Mouse (Mus musculus): ENCODE measurements around the gene Pik3r5.

The Pik3r5 gene

GRCm38 (mm10) chr11:68401428-68401827 lies 30.5 kb upstream of the Pik3r5 start:
- DNase-seq = no peak

DNA sequence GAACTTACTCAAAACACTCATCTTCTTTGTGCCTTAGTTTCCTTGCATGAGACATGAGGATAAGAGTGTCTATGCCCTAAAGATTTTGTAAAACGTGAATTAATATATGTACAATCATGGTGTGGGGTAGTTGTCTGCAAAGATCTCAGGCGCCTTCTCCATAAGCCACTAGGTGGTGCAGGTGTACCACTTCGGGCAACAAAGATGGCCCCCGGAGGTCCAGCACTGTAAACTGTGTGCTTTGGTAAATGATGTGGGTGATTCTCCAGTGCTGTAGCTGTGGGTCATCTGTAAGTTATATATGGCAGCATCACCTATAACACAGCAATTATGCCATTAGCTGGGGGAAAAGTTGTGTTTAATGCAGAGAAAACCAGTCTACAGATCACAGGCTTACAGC lies 27.7 kb upstream of the Pik3r5 start:
- peak in 1 of 2 experiments; percentile 46 for DNase-seq

GRCm38 (mm10) chr11:68405576-68405975 lies 26.3 kb upstream of the Pik3r5 start:
- DNase-seq = no peak

GRCm38 (mm10) chr11:68407266-68407926 lies 24.5 kb upstream of the Pik3r5 start:
- no peak for DNase-seq

GRCm38 (mm10) chr11:68408127-68408526 lies 23.8 kb upstream of the Pik3r5 start:
- DNase-seq = peak; percentile 75 to 87

DNA sequence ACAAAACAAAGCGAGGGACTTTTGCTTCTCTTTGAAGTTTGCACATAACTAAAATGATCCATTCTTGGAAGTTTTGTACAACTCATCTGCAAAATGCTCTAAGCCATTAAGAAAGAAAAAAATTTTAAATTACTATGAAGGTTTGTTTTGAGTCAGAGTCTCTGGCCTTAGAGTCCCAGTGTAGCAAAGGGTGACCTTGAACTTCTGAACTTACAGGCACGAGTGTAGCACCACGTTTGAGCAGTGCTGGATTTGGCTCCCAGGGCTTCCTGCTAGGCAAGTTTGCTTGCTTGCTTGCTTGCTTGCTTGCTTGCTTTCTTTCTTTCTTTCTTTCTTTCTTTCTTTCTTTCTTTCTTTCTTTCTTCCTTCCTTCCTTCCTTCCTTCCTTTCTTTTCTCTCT lies 14.9 kb upstream of the Pik3r5 start:
- no peak for DNase-seq

GRCm38 (mm10) chr11:68417831-68418230 lies 14.1 kb upstream of the Pik3r5 start:
- DNase-seq = peak in 1 of 2 experiments; percentile 36

DNA sequence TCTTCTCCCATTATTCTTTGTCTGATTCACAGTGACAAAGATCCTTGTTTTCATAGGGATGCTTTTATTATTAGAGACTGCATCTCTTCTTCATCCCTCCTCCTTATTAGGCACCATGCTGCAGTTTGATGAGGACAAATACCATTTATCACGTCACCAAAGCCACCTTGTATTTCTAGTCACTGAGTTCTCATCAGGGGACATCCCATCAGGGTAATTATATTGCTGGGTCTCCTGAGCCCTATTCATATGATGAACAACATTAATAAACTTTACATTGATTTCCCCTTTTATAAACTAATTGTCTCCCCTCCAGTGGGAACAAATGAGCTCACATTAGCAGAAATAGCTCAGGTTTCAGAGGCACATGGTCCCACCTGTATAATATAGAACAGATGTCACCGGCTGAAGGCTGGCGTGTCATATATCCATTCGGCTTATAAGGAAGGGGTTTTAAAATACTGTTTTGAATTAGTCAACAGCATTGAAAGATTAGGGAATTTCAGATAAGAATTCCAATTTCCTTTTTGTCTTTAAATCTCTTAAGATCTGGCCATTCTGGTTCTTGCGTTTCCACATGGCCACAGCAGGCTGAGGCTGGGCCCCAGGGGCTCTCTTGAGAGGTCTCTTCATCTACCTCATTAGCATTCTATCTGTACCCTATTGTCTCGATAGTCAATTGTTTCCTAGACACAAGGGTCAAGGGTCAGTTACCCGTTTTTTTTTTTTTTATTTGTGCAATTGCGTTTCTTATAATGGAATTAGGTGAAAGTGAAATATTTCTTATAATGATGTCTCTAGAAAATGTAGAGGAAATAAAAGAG lies 6.2 kb upstream of the Pik3r5 start:
- DNase-seq = no peak

DNA sequence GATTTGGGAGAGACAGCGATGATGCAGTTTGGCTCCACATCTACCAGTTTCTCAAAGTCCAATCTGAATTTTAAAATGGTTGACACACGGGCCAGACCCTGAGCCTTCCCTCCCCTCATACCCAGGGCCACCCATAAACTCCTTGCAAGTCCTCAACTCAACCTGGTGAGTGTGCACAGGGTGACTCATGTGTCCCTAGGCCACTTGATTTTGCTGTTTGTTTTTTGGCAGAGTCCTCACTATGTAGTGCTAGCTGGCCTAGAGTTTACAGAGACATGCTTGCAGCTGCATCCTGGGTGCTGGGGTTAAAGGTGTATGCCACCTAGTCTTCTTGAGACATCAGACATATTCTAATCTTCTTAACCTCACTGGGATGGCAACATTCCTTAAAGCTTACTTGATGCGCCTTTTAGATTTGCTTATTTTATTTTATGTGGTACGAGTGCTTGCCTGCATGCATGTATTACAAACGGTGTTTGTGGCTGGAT lies 4.8 kb upstream of the Pik3r5 start:
- DNase-seq = no peak

- no peak for DNase-seq
These were observed 1.3 kb upstream of the Pik3r5 start for GRCm38 (mm10) chr11:68430662-68431061.

- DNase-seq = no peak
These were observed 570 bp downstream of the Pik3r5 start for GRCm38 (mm10) chr11:68432361-68433021.

DNA sequence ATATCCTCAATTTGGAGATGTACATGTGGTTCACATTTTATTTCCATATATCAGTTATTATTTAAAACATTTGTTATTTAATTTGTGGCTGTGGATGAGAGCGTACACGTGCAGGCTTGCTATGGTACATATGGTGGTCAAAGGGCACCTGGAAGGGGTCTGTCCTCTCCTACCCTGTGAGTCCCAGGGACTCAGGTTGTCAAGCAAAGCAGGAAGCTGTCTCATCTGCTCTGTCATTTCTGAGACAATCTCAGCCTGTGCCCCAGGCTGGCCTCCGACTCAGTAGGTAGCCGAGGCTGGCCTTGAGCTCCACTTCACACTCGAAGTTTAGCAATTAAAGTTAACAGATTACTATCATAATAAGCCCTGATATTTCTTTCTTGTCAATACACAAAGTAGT lies 1.6 kb downstream of the Pik3r5 start:
- no peak for DNase-seq

DNA sequence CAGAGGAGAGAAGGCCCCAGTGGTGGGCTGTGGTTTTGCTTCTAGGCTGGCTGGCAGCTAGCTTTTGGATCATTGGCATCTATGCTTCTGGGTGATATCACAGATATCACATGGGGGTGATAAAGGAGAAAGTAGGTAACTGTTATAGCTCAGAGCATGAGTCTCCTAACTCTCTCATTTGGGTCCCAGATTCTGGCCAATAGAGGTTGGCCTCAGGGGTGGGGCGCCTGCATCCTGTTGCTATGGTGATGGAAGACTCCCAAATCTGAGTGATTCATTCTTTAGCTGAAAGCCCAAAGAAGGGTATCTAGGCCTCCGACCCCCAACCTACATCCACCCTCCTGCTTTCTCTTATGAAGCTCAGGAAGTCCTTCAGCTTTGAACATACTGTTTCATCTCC lies 2.8 kb downstream of the Pik3r5 start:
- DNase-seq = no peak

DNA sequence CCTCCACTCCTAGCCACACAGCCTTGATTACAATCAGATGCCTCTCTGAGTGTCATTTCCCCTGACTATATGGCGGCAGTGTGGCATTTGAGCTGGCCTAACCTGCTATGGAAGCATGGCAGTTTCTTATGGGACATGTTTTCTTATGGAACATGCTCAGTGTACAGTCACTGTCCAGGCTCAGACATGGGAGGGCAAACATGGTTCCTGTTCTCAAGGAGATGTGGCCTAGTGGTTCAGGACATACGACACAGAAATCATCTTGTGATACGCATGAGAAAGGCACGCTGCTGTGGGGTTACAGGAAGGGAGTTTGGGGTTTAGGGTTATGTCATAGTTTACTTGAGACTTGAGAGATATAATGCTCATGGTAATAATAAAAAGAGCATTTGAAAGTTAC lies 3.7 kb downstream of the Pik3r5 start:
- no peak for DNase-seq

DNA sequence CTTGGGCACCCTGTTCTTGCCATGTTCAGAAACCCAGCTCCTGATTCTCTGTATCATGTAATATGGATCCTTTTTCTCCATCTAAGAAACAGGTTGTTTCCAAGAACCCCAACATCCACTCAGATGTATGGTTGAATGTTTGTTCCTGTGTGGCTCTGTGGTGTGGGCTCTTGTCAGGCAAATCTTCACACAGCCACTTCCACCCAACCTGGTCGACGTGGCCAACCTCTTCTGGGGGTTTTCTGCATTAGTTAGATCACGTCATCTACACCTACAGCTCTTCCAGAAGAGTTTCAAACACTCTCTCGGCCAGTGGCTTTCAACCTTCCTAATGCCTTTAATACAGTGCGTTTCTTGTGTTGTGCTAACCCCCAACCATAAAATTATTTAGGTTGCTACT lies 4.5 kb downstream of the Pik3r5 start:
- no peak for DNase-seq

- no peak for DNase-seq
These were observed 8.2 kb downstream of the Pik3r5 start for GRCm38 (mm10) chr11:68440100-68440499.

DNA sequence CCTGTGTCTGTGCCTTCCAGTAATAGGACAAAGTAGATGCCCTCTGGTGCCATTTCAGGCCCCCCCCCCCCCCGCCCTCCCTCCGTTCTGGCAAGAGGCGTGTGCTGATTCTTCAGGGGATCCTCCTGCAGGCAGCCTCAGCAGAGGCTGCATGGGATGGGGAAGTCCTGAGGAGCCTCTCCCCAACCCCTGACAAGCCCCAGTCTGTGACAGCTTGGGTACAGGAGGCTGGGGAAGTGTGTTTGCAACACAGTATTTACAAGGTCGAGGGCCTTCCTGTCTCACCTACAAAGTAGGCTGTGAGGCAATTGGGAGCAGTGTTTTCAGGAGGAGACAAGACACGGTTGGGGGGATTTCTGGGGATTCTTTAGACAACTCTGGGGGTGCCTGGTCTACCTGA lies 9.0 kb downstream of the Pik3r5 start:
- DNase-seq = no peak

GRCm38 (mm10) chr11:68442346-68442745 lies 10.4 kb downstream of the Pik3r5 start:
- DNase-seq = no peak

GRCm38 (mm10) chr11:68442983-68443638 lies 11.2 kb downstream of the Pik3r5 start:
- no peak for DNase-seq

- DNase-seq = no peak
These were observed 14.0 kb downstream of the Pik3r5 start for GRCm38 (mm10) chr11:68445901-68446300.

DNA sequence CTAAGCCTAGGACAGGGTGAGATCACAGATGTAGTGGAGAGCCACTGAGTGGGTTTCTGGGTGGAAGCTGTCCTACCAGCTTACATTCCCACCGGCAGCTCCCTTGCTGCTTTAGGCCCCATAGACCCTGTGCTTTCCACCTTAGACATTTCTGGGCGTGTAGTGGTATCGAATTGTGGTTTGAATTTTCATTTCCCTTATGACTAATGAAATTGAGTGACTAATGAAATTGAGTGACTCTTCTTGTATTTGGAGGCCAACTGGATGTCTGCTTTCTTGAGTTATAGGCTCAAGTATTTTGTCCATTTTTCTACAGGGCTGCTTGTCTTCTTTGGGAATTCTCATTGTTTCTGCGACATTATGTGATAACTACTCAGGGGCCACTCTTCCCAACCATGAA lies 14.6 kb downstream of the Pik3r5 start:
- DNase-seq = no peak

DNA sequence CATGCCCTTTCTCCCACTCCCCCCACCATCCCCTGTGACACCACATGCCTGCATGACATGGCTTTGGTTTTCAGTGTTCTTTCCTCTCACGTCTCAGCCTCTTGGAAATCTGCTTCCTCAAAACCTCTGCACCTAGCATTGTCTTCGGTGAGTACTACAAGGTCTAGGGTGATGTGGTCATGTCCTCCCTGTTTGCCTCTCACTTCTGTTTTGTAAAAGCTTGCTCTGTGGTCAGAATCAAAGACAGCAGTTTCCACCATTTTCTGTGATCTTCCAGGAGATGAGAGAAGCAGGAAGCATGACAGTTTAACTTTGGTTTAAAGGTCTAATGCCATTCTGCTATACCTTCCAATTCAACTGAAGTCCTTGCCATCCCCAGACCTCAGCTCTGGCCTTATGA lies 15.3 kb downstream of the Pik3r5 start:
- DNase-seq = no peak

DNA sequence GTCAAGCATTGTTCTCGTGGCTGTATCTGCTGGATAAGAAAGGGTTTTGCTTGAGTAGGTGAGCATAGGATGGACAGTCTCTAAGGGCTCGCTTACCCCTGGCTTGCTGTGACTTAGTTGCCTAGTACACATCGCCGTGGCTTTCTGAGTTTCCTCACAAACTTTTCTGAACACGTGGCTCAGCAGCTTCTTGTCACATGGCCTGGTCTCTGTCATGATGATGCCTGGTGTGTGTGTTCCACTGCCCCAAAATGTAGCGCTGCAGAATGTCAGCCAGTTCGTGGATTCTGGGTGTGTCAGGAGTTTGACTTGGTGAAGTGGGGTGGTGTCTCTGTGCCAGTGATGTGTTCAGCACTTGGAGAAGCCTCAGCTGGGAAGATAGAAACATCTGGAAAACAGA lies 16.4 kb downstream of the Pik3r5 start:
- DNase-seq = no peak
